In the genomic region with DNA sequence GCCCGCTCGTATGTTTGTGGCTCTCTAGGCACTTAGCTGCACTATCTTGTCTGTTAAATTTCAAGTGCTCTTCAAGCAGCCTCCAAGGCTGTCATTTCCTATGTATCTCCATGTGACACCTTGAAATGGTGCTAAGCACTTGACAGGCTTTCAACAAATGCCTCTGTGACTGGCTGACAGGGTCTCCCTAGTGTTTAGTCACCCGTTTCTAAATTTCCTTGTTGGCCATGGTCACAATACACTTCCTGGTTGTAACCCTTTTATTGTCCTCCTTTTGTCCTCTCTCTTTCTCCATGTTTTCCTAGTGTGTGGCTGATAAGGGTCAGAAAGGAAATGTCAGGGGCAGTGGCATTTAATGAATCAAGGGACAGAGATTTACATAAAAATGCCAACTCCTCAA, we compare ENCODE assay signal across 30 mouse cellular contexts.
DNase-seq lines count a peak whose midpoint lies in the region; ATAC-seq and TF ChIP-seq lines count a peak whose summit lies in the region.
"Had no signal": no experiment of that assay in that cellular context is flagged by ENCODE, and none has a peak within 500 bp of the region (broad histone marks: within the 10 kb centered on the region; RNA-seq: fewer than 3 reads in every experiment).

No protein-coding gene starts in this region.

- no peak for TF ChIP-seq CTCF in midbrain, postnatal 0 days (IDR thresholded peaks at IDR 0.05)
- no peak for TF ChIP-seq CTCF in brain, embryonic 14.5 days (IDR thresholded peaks at IDR 0.05; ENCODE audit: borderline replicate concordance, extremely low read depth, insufficient read depth, insufficient read length)

- peak; percentile 65; the same call in 1 of the 2 replicates for ATAC-seq in heart, embryonic 16.5 days (replicated peaks; ENCODE audit: extremely low read depth, insufficient read depth, low FRiP score)
- ATAC-seq in midbrain, embryonic 11.5 days (ENCODE audit: low FRiP score) = peak; percentile 69; the same call in 1 of the 2 replicates
- ATAC-seq in midbrain, postnatal 0 days (ENCODE audit: low FRiP score) = no peak
- ATAC-seq in midbrain, embryonic 14.5 days (ENCODE audit: low FRiP score, low TSS enrichment) = no peak
- ATAC-seq: activated CD4-positive, CD25-positive, alpha-beta regulatory T cell, adult 4 months; CD4-positive, CD25-positive, alpha-beta regulatory T cell, adult 4 months; forebrain, postnatal 0 days had no signal

- H3K4me2 ChIP-seq in heart, embryonic 16.5 days (ENCODE audit: low read depth, low read length) = no peak overlapping the region
- no peak overlapping the region for H3K4me2 ChIP-seq in midbrain, embryonic 11.5 days
- H3K4me2 ChIP-seq in midbrain, postnatal 0 days (ENCODE audit: low read depth, low read length, poor library complexity, severe bottlenecking) = no peak overlapping the region
- no peak overlapping the region for H3K4me2 ChIP-seq in midbrain, embryonic 14.5 days (ENCODE audit: low read length)
- H3K4me2 ChIP-seq: embryonic facial prominence, embryonic 15.5 days; forebrain, embryonic 12.5 days; heart, embryonic 12.5 days; hindbrain, embryonic 15.5 days; limb, embryonic 12.5 days; lung, embryonic 15.5 days had no signal

- WGBS in heart, embryonic 16.5 days = 29% methylated on average over 3 of the region's 3 CpGs
- 45% methylated on average over 3 of the region's 3 CpGs for WGBS in midbrain, embryonic 11.5 days
- 44% methylated on average over 3 of the region's 3 CpGs for whole genome bisulfite sequencing in midbrain, postnatal 0 days
- WGBS in midbrain, embryonic 14.5 days = 24% methylated on average over 3 of the region's 3 CpGs

- no peak overlapping the region for H3K4me3 ChIP-seq in heart, embryonic 16.5 days (ENCODE audit: low read length)
- no peak overlapping the region for H3K4me3 ChIP-seq in midbrain, embryonic 11.5 days (ENCODE audit: low read depth, low read length)
- H3K4me3 ChIP-seq in midbrain, postnatal 0 days (ENCODE audit: low read depth, low read length) = no peak overlapping the region
- no peak overlapping the region for H3K4me3 ChIP-seq in midbrain, embryonic 14.5 days (replicated peaks; ENCODE audit: low read depth, low read length)
- H3K4me3 ChIP-seq: embryonic facial prominence, embryonic 10.5 days; embryonic facial prominence, embryonic 15.5 days; forebrain, embryonic 12.5 days; heart, embryonic 12.5 days; hindbrain, embryonic 15.5 days; layer of hippocampus, adult 2 months; left cerebral cortex, adult 2 months; limb, embryonic 12.5 days; lung, embryonic 15.5 days had no signal

- DNase-seq in heart, postnatal 10 days = no peak
- peak; percentile 84 for DNase-seq in midbrain, embryonic 11.5 days (ENCODE audit: low spot score, missing footprints)
- no peak for DNase-seq in midbrain, postnatal 0 days (ENCODE audit: low spot score)
- DNase-seq in brain, embryonic 14.5 days (ENCODE audit: low read depth) = peak; percentile 44
- DNase-seq in midbrain, embryonic 14.5 days = peak; percentile 21
- no peak for DNase-seq in gastrocnemius, adult 18-20 months (ENCODE audit: low spot score)
- DNase-seq: adrenal gland, postnatal 10 days; cerebellum, adult 11 months; cerebellum, adult 9-10 months; cerebellum, postnatal 36 days; forebrain, postnatal 0 days; gastrocnemius, postnatal 10 days; heart, postnatal 36 days; kidney, adult 2 months; kidney, postnatal 36 days; right cerebral cortex, adult 18-20 months; spleen, adult 18-20 months; thymus, postnatal 14 days had no signal

- no peak overlapping the region for H3K9ac ChIP-seq in heart, embryonic 16.5 days (ENCODE audit: low read length)
- no peak overlapping the region for H3K9ac ChIP-seq in midbrain, embryonic 11.5 days (ENCODE audit: low read length)
- no peak overlapping the region for H3K9ac ChIP-seq in midbrain, postnatal 0 days (replicated peaks; ENCODE audit: low read length, poor library complexity, severe bottlenecking)
- no peak overlapping the region for H3K9ac ChIP-seq in midbrain, embryonic 14.5 days (replicated peaks; ENCODE audit: low read length)
- H3K9ac ChIP-seq: embryonic facial prominence, embryonic 15.5 days; forebrain, embryonic 12.5 days; forebrain, postnatal 0 days; heart, embryonic 12.5 days; hindbrain, embryonic 15.5 days; limb, embryonic 12.5 days; lung, embryonic 15.5 days had no signal

- peaks cover 37% of the 10 kb centered on the region for H3K27me3 ChIP-seq in heart, embryonic 16.5 days (ENCODE audit: control insufficient read depth, insufficient read depth, low read length)
- peaks cover 52% of the 10 kb centered on the region for H3K27me3 ChIP-seq in midbrain, embryonic 11.5 days (ENCODE audit: control insufficient read depth, insufficient read depth, low read length)
- H3K27me3 ChIP-seq in midbrain, postnatal 0 days (ENCODE audit: insufficient read depth, low read length) = no peaks in the 10 kb centered on the region
- H3K27me3 ChIP-seq in midbrain, embryonic 14.5 days (ENCODE audit: control insufficient read depth, insufficient read depth, low read length) = peaks cover 8% of the 10 kb centered on the region; the same call in 1 of the 2 replicates
- H3K27me3 ChIP-seq: embryonic facial prominence, embryonic 15.5 days; limb, embryonic 12.5 days; lung, embryonic 15.5 days had no signal

- no peak for TF ChIP-seq POLR2A in brain, embryonic 14.5 days (IDR thresholded peaks at IDR 0.05; ENCODE audit: borderline replicate concordance, extremely low read depth, insufficient read depth, insufficient read length, poor library complexity, severe bottlenecking)

- H3K9me3 ChIP-seq in heart, embryonic 16.5 days (replicated peaks; ENCODE audit: control insufficient read depth, low read length) = no peaks in the 10 kb centered on the region
- H3K9me3 ChIP-seq in midbrain, embryonic 11.5 days (ENCODE audit: control insufficient read depth, low read length) = no peaks in the 10 kb centered on the region
- no peaks in the 10 kb centered on the region for H3K9me3 ChIP-seq in midbrain, postnatal 0 days (ENCODE audit: low read length)
- no peaks in the 10 kb centered on the region for H3K9me3 ChIP-seq in midbrain, embryonic 14.5 days (ENCODE audit: control insufficient read depth, low read length)
- H3K9me3 ChIP-seq: embryonic facial prominence, embryonic 10.5 days; embryonic facial prominence, embryonic 15.5 days; forebrain, embryonic 12.5 days; heart, embryonic 12.5 days; hindbrain, embryonic 15.5 days; limb, embryonic 12.5 days; lung, embryonic 15.5 days had no signal

- H3K4me1 ChIP-seq in heart, embryonic 16.5 days (ENCODE audit: control insufficient read depth, insufficient read depth, low read length) = peaks cover 8% of the 10 kb centered on the region; the same call in 1 of the 2 replicates
- H3K4me1 ChIP-seq in midbrain, embryonic 11.5 days (ENCODE audit: control insufficient read depth, insufficient read depth, low read length) = no peaks in the 10 kb centered on the region
- no peaks in the 10 kb centered on the region for H3K4me1 ChIP-seq in midbrain, postnatal 0 days (ENCODE audit: insufficient read depth, low read length)
- no peaks in the 10 kb centered on the region for H3K4me1 ChIP-seq in midbrain, embryonic 14.5 days (ENCODE audit: control insufficient read depth, insufficient read depth, low read length)
- H3K4me1 ChIP-seq: embryonic facial prominence, embryonic 15.5 days; hindbrain, embryonic 15.5 days; limb, embryonic 12.5 days; lung, embryonic 15.5 days had no signal

- no peaks in the 10 kb centered on the region for H3K36me3 ChIP-seq in heart, embryonic 16.5 days (ENCODE audit: control insufficient read depth, insufficient read depth)
- no peaks in the 10 kb centered on the region for H3K36me3 ChIP-seq in midbrain, embryonic 11.5 days (ENCODE audit: control insufficient read depth, insufficient read depth, low read length)
- no peaks in the 10 kb centered on the region for H3K36me3 ChIP-seq in midbrain, postnatal 0 days (ENCODE audit: insufficient read depth, low read length)
- no peaks in the 10 kb centered on the region for H3K36me3 ChIP-seq in midbrain, embryonic 14.5 days (ENCODE audit: control insufficient read depth, insufficient read depth, low read length)
- H3K36me3 ChIP-seq: embryonic facial prominence, embryonic 10.5 days; embryonic facial prominence, embryonic 15.5 days; forebrain, embryonic 12.5 days; heart, embryonic 12.5 days; hindbrain, embryonic 15.5 days; limb, embryonic 12.5 days; lung, embryonic 15.5 days had no signal

- intact Hi-C loops in heart, postnatal 10 days (cut with DNase I) = no loop called here

- no peak overlapping the region for H3K27ac ChIP-seq in heart, embryonic 16.5 days (ENCODE audit: low read length)
- H3K27ac ChIP-seq in midbrain, embryonic 11.5 days (ENCODE audit: low read depth, low read length) = no peak overlapping the region
- no peak overlapping the region for H3K27ac ChIP-seq in midbrain, postnatal 0 days (ENCODE audit: low read depth, low read length)
- H3K27ac ChIP-seq in midbrain, embryonic 14.5 days (replicated peaks; ENCODE audit: low read depth, low read length) = no peak overlapping the region
- H3K27ac ChIP-seq: embryonic facial prominence, embryonic 10.5 days; embryonic facial prominence, embryonic 15.5 days; forebrain, embryonic 12.5 days; hindbrain, embryonic 15.5 days; layer of hippocampus, adult 2 months; left cerebral cortex, adult 2 months; limb, embryonic 12.5 days; lung, embryonic 15.5 days had no signal

Comparison
In these comparisons a context has a peak if more than half of its experiments do, and no peak if none do; other contexts are left out.
1. ATAC-seq: peak in heart, embryonic 16.5 days (single experiment) and midbrain, embryonic 11.5 days (single experiment); none in midbrain, postnatal 0 days (single experiment) and midbrain, embryonic 14.5 days (single experiment).
2. DNase-seq: peak in midbrain, embryonic 11.5 days (single experiment), brain, embryonic 14.5 days (single experiment) and midbrain, embryonic 14.5 days (single experiment); none in heart, postnatal 10 days (0 of 2), midbrain, postnatal 0 days (single experiment) and gastrocnemius, adult 18-20 months (single experiment).